Mouse (Mus musculus) stomach, postnatal 0 days (tissue): Measurements from ENCODE around the gene Sema3a. TPM values are rescaled to one million over a fixed set of nuclear protein-coding genes. Genes with fewer than 3 reads are reported as not detected.
"Not testable (repeated sequence)": the region's sequence is repeated elsewhere in the genome, so short reads cannot be mapped to it uniquely, and the experiment has no call there.

Experiments used
- ATAC-seq: fragments of 200-750 bp; cut with Nextera tagmentation; 2 replicates; pipeline ENCODE4 v1.8.0; 2017; ENCODE audit not compliant: low FRiP score, low TSS enrichment
- DNase-seq: peaks from one replicate; pipeline ENCODE4 v3.0.0-alpha.2; 2016; ENCODE audit warnings: low spot score
- H3K27ac ChIP-seq: fragments of 300-500 bp; sonication (generic); replicated peaks from 2 replicates; pipeline ENCODE4 v1.5.1; 2014; ENCODE audit warnings: mild to moderate bottlenecking, control low read depth
- H3K27me3 ChIP-seq: fragments of 300-500 bp; sonication (generic); 2 replicates; pipeline ENCODE4 v1.6.1; 2014; ENCODE audit warnings: low read length; ENCODE audit not compliant: control insufficient read depth, insufficient read depth
- H3K36me3 ChIP-seq: fragments of 300-500 bp; sonication (generic); 2 replicates; pipeline ENCODE4 v1.6.1; 2014; ENCODE audit warnings: low read length, mixed read lengths; ENCODE audit not compliant: control insufficient read depth, insufficient read depth
- H3K4me1 ChIP-seq: fragments of 300-500 bp; sonication (generic); replicated peaks from 2 replicates; pipeline ENCODE4 v1.6.1; 2014; ENCODE audit warnings: antibody characterized with exemption; ENCODE audit not compliant: control insufficient read depth, insufficient read depth
- H3K4me2 ChIP-seq: fragments of 300-500 bp; sonication (generic); replicated peaks from 2 replicates; pipeline ENCODE4 v1.6.1; 2014; ENCODE audit warnings: low read depth, mild to moderate bottlenecking, control low read depth, moderate library complexity
- H3K4me3 ChIP-seq: fragments of 300-500 bp; sonication (generic); 2 replicates; pipeline ENCODE4 v1.5.1; 2014; ENCODE audit warnings: low read depth, low read length, control low read depth
- H3K9ac ChIP-seq: fragments of 300-500 bp; sonication (generic); 2 replicates; pipeline ENCODE4 v1.6.1; 2014; ENCODE audit warnings: mild to moderate bottlenecking, low read length, control low read depth, mixed read lengths
- H3K9me3 ChIP-seq: fragments of 300-500 bp; sonication (generic); 2 replicates; pipeline ENCODE4 v1.6.1; 2016; ENCODE audit warnings: low read length; ENCODE audit not compliant: control insufficient read depth
- CTCF ChIP-seq: IDR thresholded peaks from 2 replicates; pipeline ENCODE4 v1.5.1; 2016; ENCODE audit warnings: antibody characterized with exemption, low read depth, mild to moderate bottlenecking, moderate library complexity
- EP300 ChIP-seq: optimal IDR thresholded peaks from 2 replicates; pipeline ENCODE3; 2016; ENCODE audit warnings: antibody characterized with exemption
- WGBS: fragments of 180-500 bp; shearing (Covaris S2); extraction: QIAGEN DNeasy Blood & Tissue Kit; methylation state at CpG from one replicate; pipeline ENCODE4 v1.1.7; 2014; 5-methylcytosine and 5-hydroxymethylcytosine counted together
- polyA plus RNA-seq: library from polyadenylated mRNA; unstranded; fragments of >200 nt; fragmentation: Nextera tagmentation; extraction: Ambion mirVana; gene quantifications from 2 replicates; pipeline ENCODE4 v1.2.1, GENCODE M21; 2015

The Sema3a gene
- polyA plus RNA-seq, 1 experiment from 2014 or later = 7.4 TPM

DNA sequence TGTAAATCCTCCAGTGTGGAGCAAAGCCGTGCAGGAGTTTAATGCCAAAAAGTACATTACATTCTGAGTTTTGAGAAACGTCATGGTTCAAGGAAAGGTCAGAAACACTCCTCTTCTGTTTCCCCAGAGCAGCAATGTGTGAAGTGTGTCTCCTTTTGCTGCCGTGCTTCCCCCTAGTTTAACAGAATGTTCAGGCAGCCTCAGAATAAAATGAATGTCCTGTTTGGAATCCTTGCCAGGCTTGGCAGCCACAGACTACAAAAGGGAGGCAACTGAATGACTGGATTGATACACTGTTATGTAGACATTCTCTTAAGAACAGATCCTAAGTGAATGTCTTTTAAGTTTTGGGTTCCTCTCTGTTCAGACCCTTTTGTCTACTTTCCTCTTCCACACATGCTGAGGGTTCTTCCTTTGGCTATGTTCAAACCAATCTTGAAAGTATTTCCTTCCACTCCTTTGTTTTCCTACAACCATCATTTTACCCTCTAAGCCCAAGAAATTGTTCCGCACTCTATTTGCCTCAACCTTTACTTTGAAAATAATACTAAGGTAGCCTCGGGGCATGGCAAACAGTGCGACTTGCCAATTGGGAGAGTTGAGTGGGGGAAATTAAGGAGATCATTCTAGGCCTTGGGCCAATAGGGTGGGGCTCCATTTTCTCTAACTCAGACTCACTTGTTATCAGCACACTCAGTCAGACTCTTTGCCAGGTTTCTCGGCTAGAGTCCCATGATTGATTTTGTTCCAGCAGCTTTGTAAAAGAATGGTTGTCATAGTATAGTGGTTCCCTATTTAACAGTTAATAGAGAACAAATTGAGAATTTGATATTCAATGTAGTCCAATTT is 345.1 kb downstream of the Sema3a start:
- Histone ChIP-seq H3K4me3 (no peak overlapping the region), H3K27me3 (no peaks in the 10 kb centered on the region), H3K4me1 (no peaks in the 10 kb centered on the region), H3K27ac (peak overlapping the region; percentile 25; the same call in 1 of the 2 replicates), H3K4me2 (no peak overlapping the region; the same call in 1 of the 2 replicates), H3K9ac (no peak overlapping the region), H3K9me3 (no peaks in the 10 kb centered on the region), H3K36me3 (no peaks in the 10 kb centered on the region)
- WGBS = 21% methylated on average over 7 of the region's 7 CpGs
- peak; percentile 35 for DNase-seq
- TF ChIP-seq CTCF = no peak
- TF ChIP-seq EP300 = no peak
- ATAC-seq = peak; percentile 80

DNA sequence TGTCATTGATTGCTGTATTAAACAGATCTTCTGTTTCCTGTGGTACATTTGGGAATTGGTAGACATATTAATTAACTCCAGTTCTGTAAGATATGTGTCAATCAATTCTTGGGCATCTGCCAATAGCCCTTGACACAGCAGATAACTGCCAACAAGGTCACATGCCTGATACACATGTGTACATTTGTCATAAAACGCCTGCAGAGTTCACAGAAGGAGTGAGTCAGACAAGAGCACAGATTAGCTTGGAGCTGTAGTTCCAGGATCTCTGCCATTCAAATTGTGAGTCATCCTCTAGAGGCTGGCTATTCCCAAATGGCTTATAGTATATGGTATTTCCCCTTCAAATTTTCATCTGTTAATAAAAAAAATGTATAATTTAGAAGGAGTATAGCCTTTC is 352.4 kb downstream of the Sema3a start:
- no peak for TF ChIP-seq CTCF
- no peak for TF ChIP-seq EP300

DNA sequence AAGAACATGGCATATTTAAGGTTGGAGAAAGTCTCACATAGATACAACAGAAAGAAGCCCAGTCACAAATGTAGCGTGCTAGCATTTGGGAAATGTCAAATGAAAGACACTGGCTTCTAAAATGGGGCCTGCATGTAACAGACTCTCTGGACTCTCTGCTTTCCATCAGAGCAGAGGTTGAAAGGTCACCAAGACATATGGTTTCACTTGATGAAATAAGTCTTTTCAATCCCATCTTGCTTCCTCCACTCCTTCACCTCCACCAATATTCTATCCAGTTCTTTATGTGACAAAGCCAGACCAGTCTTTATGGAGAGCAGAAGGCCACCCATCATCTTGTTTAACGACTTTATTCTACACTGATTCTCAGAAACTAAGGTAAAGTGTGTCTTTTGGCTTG is 363.5 kb downstream of the Sema3a start:
- 71% methylated on average over 2 of the region's 2 CpGs for WGBS
- H3K27me3 ChIP-seq = no peaks in the 10 kb centered on the region
- no peak for TF ChIP-seq EP300
- no peak for TF ChIP-seq CTCF
- H3K4me2 ChIP-seq = no peak overlapping the region
- H3K27ac ChIP-seq = no peak overlapping the region
- ATAC-seq = no peak
- no peak overlapping the region for H3K4me3 ChIP-seq
- DNase-seq = no peak
- H3K4me1 ChIP-seq = no peaks in the 10 kb centered on the region
- no peaks in the 10 kb centered on the region for H3K36me3 ChIP-seq
- H3K9ac ChIP-seq = no peak overlapping the region
- H3K9me3 ChIP-seq = no peaks in the 10 kb centered on the region

More for the DNA sequence above, 352.4 kb downstream of the Sema3a start:
- no peak overlapping the region for H3K9ac ChIP-seq
- no peak overlapping the region for H3K27ac ChIP-seq
- 26% methylated on average over 1 of the region's 1 CpGs for WGBS
- H3K4me2 ChIP-seq = no peak overlapping the region
- peak; percentile 88 for ATAC-seq
- no peaks in the 10 kb centered on the region for H3K27me3 ChIP-seq
- no peaks in the 10 kb centered on the region for H3K36me3 ChIP-seq
- H3K4me1 ChIP-seq = no peaks in the 10 kb centered on the region
- no peak overlapping the region for H3K4me3 ChIP-seq
- no peak for DNase-seq
- no peaks in the 10 kb centered on the region for H3K9me3 ChIP-seq

DNA sequence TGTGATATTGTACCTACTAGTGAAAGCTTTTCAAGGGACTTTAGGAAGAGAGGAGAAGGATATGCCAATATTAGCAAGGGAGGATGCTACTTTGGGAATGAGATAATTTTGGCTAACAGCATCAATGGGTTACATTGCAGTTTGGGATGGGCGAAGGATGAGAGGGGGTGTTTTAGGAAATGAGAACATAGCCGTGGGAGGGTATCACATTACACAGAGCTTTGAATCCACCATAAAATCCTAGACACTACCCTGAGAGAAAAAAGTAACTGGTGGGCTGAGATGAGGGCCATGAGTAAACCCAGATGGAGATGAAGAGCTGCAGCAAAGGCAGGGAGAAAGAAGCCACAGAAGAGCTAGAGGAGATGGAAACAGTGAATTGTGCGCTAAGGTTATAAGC is 370.8 kb downstream of the Sema3a start:
- not testable (repeated sequence) for H3K4me2 ChIP-seq, DNase-seq, H3K36me3 ChIP-seq, ATAC-seq, H3K4me3 ChIP-seq, H3K4me1 ChIP-seq, H3K27me3 ChIP-seq, H3K9me3 ChIP-seq, H3K9ac ChIP-seq, H3K27ac ChIP-seq
- 76% methylated on average over 3 of the region's 3 CpGs for WGBS

DNA sequence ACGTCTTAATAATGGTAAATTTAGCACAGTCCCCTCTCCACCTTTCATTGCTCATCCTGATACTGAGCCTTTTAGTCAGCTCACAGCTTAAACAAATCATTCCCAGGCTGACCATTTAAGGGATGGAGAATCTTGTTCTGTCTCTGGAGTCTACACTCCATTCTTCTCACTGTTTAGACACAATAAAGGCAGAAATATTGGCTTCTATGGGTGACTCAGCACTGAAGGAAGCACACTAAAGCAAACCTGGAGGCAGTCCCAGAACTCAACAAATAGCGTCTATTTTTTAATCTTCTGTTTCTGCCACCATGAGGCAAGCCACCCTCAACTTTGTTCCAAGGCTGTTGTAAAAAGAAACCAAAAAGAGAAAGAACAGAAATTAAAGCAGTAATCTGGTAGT is 374.6 kb downstream of the Sema3a start:
- no peaks in the 10 kb centered on the region for H3K36me3 ChIP-seq
- H3K27me3 ChIP-seq = no peaks in the 10 kb centered on the region
- no peak for ATAC-seq
- H3K27ac ChIP-seq = no peak overlapping the region
- no peak for DNase-seq
- H3K4me2 ChIP-seq = no peak overlapping the region
- H3K9me3 ChIP-seq = no peaks in the 10 kb centered on the region
- no peak overlapping the region for H3K4me3 ChIP-seq
- no peaks in the 10 kb centered on the region for H3K4me1 ChIP-seq
- H3K9ac ChIP-seq = no peak overlapping the region
- TF ChIP-seq CTCF (no peak), EP300 (no peak)
- 28% methylated on average over 2 of the region's 2 CpGs for WGBS

DNA sequence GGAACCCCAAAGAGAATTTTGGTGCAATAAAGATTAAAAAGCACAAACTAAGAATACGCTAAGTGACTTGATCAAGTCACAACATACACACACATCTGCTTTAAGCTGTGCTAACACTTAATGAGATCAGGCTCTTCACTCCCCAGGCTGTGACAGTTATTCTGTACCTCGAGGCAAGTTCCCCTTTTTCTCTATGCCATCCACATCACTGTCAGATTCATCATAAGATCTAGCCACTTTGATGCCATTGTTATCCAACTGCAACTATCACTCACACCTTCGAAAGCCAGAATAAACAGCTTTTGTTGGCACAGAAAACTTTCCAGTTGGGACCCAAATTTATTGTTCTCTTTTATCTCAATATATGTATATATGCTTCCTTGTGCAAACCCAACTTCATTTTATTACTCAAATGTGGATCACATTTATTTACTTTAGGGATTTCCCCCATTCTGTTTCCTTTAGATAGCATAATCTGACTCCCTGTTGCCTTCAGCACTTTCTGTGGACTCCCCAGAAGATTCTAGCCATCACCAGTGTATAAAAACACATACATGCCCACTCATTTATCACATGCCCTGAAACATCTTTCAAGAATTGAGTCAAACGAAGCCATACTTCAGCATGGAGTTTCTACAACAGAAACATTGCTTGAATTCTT is 380.8 kb downstream of the Sema3a start:
- TF ChIP-seq EP300 (no peak), CTCF (no peak)
- no peaks in the 10 kb centered on the region for H3K36me3 ChIP-seq
- no peaks in the 10 kb centered on the region for H3K9me3 ChIP-seq

More for the DNA sequence above, 380.8 kb downstream of the Sema3a start:
- no peaks in the 10 kb centered on the region for H3K4me1 ChIP-seq
- DNase-seq = no peak
- H3K9ac ChIP-seq = no peak overlapping the region
- H3K27me3 ChIP-seq = no peaks in the 10 kb centered on the region
- H3K4me2 ChIP-seq = no peak overlapping the region
- H3K27ac ChIP-seq = no peak overlapping the region
- no peak overlapping the region for H3K4me3 ChIP-seq
- WGBS = 50% methylated on average over 4 of the region's 4 CpGs
- ATAC-seq = no peak
